Mouse (Mus musculus): ENCODE measurements around the gene Plce1. TPM values are rescaled to one million over a fixed set of nuclear protein-coding genes. Genes with fewer than 3 reads are reported as not detected.
"Not testable (repeated sequence)": the region's sequence is repeated elsewhere in the genome, so short reads cannot be mapped to it uniquely, and the experiment has no call there.

Plce1 gene
- total RNA-seq, 2 experiments from 2014 or later = 4.5 to 6.0 TPM

DNA sequence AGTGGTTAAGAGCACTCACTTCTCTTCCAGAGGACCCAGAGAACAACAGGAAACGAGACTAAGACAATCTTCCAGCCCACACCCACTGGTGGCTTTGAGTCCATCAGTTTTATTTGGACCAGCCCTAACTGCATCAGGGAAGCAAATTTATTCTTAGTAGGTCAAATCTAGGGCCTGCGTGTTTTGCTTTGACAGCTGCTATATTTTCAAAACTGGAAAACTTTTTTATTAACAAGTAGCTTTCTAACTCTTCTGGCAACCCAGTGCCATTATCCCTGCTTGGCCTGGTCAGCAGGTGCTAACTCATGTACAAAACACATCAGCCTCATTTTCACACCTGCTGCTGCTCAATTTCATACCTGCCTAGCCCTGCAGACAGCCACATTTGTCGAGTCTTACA is 151.3 kb downstream of the Plce1 start:
- no peak for DNase-seq (ENCODE audit: low spot score)

DNA sequence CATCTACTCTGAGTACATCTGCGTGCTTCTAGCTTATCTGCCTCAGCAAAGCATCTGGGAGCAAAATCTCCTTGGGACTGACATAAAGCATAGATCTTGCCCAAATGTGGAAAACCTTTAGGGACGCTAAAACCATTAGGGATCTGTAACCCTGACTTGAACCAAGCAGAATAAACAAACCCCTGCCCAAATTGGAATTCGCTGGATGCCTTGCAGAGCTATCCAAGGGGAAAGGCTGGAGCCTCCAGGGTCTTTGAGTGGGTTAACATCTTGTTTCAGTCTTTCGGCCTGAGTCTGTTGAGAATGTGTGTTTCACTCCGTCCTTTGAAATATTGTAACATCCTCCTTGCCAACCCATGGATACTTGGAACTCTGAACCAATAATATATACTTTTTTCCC is 152.4 kb downstream of the Plce1 start:
- DNase-seq (ENCODE audit: low spot score) = no peak

DNA sequence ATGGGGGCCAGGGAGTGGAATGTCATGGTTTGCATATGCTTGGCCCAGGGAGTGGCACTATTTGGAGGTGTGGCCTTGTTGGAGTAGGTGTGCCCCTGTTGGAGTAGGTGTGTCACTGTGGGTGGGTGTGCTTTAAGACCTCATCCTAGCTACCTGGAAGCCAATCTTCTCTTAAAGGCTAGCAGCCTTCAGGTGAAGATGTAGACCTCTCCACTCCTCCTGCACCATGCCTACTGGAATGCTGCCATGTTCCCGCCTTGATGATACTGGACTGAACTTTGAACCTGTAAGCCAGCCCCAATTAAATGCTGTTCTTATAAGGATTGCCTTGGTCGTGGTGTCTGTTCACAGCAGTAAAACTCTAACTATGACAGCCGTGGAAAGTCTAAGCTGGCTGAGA is 158.1 kb downstream of the Plce1 start:
- DNase-seq (ENCODE audit: low spot score) = no peak

DNA sequence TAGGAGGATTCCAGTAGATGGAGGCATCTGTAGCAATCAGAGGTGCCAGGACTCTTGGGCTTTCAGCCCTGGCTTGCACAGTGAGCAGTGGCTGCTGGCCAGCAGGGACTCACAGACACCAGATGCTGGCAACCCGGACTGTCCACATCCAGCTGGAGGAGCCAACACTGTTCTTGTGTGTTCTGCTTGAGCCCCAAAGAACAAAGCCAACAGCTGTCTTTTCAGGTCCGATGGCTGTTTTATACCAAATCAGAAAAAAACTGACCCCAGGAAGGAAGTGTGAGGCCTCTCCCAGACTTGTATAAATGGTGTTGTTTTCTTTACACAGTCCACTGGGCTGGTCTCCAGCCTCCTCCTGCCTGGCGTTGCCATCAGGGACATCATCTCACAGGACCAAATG is 158.9 kb downstream of the Plce1 start:
- DNase-seq (ENCODE audit: low spot score) = peak; percentile 57

DNA sequence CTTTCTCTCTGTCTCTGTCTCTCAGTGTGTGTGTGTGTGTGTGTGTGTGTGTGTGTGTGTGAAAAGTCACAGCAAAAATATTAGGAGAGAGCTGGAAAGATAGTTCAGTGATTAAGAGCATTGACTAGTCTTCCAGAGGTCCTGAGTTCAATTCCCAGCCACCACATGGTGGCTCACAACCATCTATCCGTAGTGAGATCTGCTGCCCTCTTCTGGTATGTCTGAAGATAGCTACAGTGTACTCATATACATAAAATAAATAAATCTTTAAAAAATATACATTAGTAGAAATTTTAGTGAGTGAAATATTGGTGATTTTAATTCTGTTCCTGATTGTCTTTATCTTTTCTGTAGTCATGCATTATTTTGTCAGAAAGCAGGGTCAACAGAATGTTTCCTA is 161.6 kb downstream of the Plce1 start:
- DNase-seq (ENCODE audit: low spot score) = not testable (repeated sequence)

DNA sequence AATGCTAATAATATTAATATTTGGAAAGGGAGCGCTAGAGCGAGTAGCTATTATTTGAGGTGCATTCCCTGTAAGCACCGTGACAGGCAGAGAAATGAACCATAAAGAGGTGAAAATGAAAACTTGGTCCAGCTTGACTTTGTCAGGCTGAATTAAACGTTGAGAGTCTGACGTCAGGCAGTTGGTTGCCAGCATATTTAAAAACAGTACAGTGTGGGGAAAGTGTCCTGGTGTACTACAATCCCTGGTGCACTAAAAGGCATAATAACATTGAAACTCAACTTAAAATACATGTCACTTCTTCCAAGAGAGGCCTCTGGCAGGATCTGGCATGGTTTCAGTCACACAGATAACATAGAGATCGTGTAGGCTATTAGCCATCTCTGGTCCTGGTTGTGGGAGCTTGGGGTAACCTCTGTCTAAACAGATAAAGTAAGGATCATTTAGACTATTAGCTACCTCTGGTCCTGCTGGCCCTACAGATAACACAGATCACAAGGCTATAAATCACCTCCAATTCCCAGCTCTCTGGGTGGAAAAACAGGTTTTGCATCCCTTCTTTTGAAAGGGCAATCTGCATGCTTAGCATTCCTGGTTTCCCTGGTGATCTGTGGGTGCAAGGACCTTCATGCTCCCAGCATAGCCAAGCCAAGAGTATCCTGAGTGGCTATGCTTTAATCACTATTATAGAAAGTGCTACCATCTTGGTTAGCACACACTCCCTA is 164.1 kb downstream of the Plce1 start:
- no peak for DNase-seq (ENCODE audit: low spot score)

DNA sequence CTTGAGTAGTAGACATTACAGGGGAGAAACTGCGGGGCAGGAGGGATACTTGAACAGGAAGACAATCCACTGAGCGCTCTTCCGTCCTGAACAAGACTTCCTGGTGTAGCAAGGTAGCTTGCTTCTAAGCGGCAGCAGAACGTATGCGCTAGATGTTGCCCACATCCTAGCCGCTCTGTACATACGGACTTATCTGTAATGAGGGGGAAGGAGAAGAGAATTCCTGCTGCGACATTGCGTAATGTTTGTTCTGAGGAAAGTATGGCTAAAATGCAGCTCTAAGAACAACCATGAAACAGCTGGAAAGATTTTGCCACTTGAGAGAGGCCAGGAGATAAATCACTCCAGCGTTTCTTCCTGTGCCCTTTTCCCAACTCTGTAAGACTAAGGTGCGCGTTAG is 177.1 kb downstream of the Plce1 start:
- DNase-seq (ENCODE audit: low spot score) = no peak

DNA sequence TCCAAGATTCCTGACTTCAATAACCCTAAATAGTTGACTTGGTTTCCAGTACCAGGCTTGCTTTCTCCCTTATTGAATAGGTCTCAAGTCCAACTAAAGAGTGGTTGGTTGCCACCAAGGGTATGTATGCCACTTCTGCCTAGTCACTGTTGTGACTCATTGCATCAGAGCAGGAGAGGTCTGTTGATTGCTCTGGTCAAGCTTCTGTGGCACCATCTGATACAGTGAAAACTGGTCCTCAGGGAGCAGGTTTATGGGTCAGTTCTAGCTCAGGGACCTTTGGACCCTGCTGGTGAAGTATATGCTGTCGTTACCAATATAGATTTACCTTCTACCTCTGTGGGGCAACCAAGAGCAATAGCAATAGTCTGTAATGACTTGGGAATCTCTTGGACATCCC is 184.5 kb downstream of the Plce1 start:
- no peak for DNase-seq (ENCODE audit: low spot score)

DNA sequence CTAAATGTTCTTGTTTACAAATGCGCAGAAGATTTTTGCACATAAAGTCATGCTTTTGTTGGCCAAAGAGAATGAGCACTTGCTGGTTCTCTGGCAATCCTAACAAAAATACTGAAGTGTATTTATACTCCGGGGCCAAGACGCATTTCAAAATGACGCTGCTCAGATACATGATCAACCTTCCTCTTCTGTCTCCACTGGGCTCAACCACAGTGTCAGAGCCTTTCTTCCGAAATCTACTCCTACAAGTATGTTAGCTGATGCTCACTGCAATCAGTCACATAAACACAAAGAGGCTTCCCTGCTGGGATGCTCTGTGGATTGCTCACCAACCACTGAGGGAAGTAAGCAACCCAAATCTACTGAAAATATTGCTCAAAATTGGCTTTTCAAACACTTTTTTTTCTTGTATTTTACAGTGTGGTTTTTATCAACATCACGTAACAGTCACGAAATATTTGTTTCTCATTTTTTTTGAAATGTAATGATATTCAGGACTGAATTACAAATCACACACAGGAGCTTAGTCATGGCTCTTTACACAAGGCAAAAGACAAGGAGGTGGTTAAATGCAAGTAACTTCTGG is 191.2 kb downstream of the Plce1 start:
- DNase-seq (ENCODE audit: low spot score) = no peak

DNA sequence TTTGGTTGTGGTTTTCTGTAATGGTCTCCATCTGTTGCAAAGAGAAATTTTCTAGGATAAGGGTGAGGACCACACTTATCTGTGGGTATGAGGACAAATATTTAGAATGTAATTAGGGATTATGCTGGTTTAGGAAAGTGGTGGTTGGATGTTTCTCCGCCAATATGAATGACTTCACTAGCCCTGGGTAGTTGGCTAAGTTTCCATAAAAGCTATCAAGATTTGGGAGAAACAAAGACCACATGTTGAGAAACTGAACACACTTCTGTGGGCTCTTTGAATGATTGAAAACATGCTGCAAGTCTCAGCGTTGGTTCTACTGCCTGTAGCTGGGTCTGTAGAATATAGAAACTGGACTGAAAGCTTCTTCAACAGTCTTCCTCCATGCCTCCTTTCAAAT is 193.0 kb downstream of the Plce1 start:
- no peak for DNase-seq (ENCODE audit: low spot score)

DNA sequence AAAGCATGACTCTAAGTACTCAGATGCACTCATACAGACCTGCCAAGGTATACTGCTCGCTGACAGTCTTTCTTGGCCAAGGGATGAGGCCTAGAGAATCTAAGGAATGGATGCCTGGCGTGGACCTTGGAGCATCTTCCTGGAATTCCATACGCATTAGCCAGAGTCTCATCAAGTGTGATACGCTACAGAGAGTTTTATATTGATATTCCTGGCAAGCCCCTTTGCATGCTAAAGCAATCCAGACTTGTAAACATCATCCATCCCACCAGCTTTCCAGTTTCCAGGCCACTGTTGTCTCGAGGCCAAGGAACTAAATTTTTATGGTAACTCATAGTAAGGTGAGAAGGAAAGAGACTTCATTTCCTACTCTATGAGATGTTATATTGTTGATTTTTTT is 197.7 kb downstream of the Plce1 start:
- no peak for DNase-seq (ENCODE audit: low spot score)

DNA sequence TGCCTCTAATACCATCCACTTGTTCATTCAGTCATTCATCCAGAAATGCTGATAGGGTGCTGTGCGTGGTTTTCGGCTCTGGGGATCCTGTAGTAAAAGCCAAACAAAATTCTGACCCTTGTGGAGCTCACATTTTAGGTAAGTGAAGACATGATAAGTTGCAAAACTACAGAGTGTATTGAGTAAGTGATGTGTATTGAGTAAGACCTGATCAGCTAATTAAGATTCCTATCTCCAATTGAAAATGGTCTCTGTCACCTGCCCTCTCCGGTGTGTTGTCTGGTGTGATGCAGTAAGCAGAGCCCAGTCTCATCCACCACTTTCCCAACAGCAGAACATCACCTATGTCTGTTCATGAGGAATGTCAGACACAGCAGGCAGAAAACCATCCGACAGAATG is 198.6 kb downstream of the Plce1 start:
- no peak for DNase-seq (ENCODE audit: low spot score)

DNA sequence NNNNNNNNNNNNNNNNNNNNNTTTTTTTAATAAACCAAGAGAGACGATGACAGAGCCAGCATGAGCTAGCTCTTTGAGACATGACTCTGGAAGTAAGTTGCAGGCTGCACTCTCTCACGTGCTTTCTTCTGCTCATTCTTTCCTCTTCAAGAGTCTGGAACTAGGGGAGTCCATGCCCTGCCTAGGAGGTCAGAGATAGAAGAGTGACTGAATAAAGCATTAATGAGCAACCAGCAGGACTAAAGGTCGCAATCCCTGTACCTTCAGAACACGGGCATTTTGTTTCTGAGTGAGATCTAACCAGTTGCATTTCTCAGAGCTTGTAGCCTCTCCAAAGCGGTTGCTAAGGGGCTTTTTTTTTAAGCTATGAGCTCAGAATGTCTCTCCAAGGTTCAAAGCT is 206.4 kb downstream of the Plce1 start:
- DNase-seq (ENCODE audit: low spot score) = no peak

DNA sequence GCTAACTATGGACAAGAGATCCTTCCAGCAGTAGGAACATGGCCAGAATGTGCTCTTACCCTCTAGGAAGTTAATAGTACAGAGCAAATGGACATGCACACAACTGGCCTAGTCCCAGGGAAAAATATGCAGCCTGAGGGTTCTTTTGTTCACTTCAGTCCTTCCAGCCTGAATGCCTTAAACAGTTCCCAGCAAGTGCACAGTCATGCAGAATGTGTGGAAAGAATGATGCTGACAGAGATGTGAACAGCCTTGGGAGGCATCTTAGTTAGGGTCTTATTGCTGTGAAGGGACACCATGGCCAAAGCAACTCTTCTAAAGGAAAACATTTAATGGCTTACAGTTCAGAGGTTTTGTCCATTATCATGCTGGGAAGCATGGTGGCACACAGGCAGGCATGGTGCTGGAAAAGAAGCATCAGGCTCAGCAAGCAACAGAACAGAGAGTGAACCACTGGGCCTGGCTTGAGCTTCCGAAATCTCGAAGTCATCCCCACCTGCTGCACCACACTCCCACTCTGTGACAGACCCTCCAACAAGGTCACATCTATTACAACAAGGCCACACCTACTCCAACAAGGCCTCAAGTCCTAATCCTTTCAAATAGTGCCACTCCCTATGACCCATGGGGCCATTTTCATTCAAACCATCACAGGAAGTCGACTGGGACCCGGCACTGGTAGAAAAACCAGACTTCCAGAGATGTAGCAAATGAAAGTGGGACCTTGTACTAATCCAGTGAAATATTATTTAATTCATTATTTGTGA is 208.0 kb downstream of the Plce1 start:
- DNase-seq (ENCODE audit: low spot score) = no peak

DNA sequence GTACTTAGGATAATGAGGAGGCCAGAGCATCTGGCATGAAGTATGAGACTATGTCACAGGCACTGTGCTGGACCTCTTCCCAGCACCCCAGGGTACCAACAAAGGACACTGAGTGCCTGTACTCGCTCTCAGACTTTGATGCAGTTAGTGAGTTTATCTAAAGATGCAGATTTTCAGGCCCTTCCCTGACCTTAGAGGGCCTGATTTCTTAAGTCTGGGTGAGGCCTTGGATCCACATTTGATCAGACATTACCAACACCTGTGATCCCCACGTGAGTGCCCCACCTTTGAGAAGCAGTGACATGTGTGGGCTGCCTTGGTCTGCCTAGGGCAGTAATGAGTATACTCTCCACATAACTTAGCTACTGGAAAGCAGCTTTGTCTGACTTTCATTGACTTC is 209.4 kb downstream of the Plce1 start:
- DNase-seq (ENCODE audit: low spot score) = no peak

DNA sequence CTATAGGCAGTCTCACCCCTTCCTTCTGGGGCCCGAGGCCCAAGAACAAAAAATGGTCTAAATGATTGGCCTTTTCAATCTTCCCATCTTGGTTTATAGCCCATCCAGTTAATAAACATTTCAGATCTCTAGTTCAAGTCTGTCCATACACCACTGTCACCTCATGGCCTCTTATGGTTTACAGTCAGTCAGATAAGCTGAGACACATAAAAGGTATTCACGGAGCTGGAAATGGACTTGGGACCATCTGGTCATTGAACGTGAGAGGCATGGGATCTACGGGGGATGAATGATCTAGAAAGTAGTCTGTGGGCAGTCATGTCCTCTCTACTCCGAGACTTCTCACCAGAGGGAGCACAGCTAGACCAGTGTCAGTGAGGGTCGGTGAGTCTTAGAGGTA is 210.6 kb downstream of the Plce1 start:
- no peak for DNase-seq (ENCODE audit: low spot score)

DNA sequence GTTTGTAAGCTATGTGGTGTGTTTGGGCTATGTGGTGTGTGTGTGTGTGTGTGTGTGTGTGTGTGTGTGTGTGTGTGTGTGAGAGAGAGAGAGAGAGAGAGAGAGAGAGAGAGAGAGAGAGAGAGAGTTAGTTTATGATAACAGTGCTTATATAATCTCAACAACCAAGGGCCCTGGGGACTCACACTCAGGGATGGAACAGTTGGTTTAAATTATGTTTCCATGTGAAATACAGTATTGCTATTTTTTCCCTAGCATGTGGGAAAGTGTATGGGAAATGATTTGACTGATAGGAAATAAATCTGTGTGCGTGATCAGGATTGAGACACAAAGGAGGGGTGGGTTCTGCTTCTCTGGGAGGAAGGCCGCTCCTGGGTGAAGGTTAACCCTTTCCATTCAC is 212.4 kb downstream of the Plce1 start:
- no peak for DNase-seq (ENCODE audit: low spot score)

DNA sequence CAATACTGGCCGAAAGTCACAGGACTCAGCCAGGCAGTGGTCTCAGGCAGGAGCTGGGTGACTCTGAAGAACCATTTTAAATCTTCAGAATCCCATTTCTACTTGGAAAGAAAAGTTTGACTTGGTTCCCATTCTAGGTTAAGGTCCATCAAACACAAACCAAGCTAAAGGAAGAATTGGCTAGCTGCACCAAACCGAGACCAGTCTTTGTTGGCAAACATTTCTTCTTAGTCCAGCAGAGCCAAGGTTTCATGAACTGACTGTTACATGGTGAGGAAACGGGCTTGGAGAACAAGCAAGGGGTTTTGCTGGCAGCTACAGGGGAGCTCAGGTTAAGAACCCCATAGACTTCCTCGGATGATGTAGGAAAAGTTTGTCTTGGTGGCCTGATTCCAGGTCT is 212.9 kb downstream of the Plce1 start:
- no peak for DNase-seq (ENCODE audit: low spot score)

DNA sequence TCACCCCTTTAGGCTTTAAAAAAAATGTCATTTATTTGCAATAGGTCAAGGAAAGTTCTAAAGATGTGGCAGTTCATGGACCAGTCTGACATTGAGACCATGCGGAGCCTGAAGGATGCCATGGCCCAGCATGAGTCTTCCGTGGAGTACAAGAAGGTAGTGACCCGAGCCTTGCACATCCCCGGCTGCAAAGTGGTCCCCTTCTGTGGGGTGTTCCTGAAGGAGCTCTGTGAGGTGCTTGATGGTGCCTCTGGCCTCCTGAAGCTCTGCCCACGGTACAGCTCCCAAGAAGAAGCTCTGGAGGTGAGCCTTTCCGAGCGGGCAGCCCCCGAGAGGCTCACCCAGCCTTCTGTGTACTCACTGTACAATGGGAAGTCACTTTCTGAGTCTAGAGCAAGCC is 220.9 kb downstream of the Plce1 start:
- no peak for DNase-seq (ENCODE audit: low spot score)

DNA sequence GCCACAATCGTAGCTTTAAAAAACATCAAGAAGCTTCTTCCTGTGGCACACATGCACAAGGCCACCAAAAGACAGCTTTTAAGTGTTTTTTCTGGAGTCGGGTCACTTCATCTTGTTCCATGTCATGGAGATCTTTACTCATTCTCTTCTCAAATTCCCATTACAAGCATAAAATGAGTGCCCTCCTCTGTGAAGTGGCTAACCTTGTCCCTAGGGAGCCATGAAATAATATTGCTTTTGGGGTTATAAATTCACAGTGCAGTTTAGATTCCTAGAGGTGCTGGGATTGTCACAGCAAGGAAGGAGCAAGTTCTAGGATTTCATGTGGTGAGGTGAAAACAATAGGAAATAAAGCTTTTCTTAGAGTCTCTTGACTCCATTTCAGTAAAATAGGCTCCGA is 223.8 kb downstream of the Plce1 start:
- DNase-seq (ENCODE audit: low spot score) = no peak

DNA sequence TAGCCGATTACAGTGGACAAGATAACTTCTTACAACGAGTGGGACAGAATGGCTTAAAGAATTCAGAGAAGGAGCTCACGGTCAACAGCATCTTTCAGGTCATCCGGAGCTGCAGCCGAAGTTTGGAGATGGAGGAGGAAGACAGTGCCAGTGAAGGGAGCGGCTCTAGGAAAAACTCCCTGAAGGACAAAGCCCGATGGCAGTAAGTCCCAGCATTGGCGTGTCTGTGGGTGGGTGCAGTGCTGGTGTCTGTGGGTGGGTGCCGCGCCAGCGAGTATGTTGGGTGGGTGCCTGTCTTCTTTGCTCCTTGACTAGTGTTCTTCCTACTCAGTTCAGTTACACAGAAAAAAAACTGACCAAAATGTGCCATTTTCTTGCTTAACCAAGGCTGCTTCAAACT is 224.3 kb downstream of the Plce1 start:
- DNase-seq (ENCODE audit: low spot score) = no peak

DNA sequence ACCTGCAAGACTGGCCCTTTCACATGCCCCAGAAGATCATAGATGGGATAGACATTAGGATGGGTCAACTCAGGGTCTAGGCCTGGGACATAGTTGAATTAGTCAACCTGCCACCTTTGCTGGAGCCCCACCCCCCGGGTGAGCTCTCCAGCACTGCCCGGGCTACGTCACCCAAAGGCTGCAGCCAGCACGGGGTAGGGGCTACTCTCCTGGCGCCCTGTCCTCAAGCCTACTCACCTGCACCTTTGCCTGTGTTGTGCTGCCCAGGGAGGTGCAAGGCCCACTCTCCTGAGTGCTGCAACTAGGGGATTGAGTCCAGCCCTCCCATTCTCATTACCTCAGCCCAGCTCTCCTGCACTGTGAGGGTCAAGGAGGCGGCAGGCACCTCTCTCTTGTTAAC is 225.5 kb downstream of the Plce1 start:
- DNase-seq (ENCODE audit: low spot score) = no peak

DNA sequence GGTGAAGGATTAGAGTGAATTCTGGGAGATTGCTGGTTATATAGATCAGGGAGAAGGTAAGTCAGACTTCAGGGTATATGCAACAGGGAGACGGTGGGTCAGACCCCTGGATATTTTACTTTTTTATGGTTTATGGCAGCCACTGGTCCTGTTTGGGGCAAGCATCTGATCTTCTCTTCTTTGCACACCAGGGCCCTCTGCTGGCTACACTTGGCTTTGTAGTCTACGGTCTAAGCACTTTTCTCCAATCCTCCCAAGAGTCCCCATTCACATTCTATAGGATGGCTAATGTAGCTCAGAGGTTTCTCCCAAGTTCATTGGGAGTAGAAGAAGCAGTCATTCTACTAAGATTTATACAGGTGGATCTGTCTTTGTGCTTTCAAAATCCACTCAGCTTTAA is 228.5 kb downstream of the Plce1 start:
- peak; percentile 41 for DNase-seq (ENCODE audit: low spot score)
